Mouse (Mus musculus) liver, adult 2 months (tissue): ENCODE measurements at regions not wholly inside any gene's neighbourhood (a gene's known extent, or its start where the extent isn't known, plus 50 kb on each side); places are given as distances from the start of the nearest gene placed in this dataset.

Source experiments
- DNase-seq: peaks from one replicate; pipeline ENCODE4 v3.0.0-alpha.2; 2011; ENCODE audit warnings: low read depth, low spot score; ENCODE audit errors: extremely low read depth
- H3K27ac ChIP-seq: fragments of 200-500 bp; replicated peaks from 2 replicates; pipeline ENCODE4 v1.5.1; 2012; ENCODE audit warnings: low read depth, mild to moderate bottlenecking, control low read depth, inconsistent platforms, low read length; ENCODE audit not compliant: insufficient read depth
- H3K27me3 ChIP-seq: fragments of 200-500 bp; 2 replicates; pipeline ENCODE4 v1.6.1; 2012; ENCODE audit warnings: mild to moderate bottlenecking, moderate library complexity, low read length, inconsistent platforms; ENCODE audit not compliant: control insufficient read depth, insufficient read depth
- H3K36me3 ChIP-seq: fragments of 200-500 bp; 2 replicates; pipeline ENCODE4 v1.6.1; 2012; ENCODE audit warnings: low read length, inconsistent platforms; ENCODE audit not compliant: control insufficient read depth, insufficient read depth
- H3K4me1 ChIP-seq: fragments of 200-500 bp; 2 replicates; pipeline ENCODE4 v1.6.1; 2011; ENCODE audit warnings: low read length; ENCODE audit not compliant: control insufficient read depth, insufficient read depth
- H3K4me3 ChIP-seq: fragments of 200-500 bp; 2 replicates; pipeline ENCODE4 v1.5.1; 2011; ENCODE audit warnings: low read depth, mild to moderate bottlenecking, control low read depth, low read length, moderate library complexity; ENCODE audit not compliant: insufficient read depth
- H3K79me2 ChIP-seq: fragments of 200-500 bp; 2 replicates; pipeline ENCODE4 v1.6.1; 2012; ENCODE audit warnings: inconsistent platforms, mild to moderate bottlenecking, low read length, moderate library complexity; ENCODE audit not compliant: control insufficient read depth, insufficient read depth
- H3K9ac ChIP-seq: fragments of 200-500 bp; 2 replicates; pipeline ENCODE4 v1.6.1; 2012; ENCODE audit warnings: low read depth, mild to moderate bottlenecking, control low read depth, inconsistent platforms, low read length
- CTCF ChIP-seq: fragments of 200-500 bp; IDR thresholded peaks from 2 replicates; pipeline ENCODE4 v1.5.1; 2011; ENCODE audit warnings: low read depth, low read length, control low read depth
- POLR2A ChIP-seq: fragments of 200-500 bp; IDR thresholded peaks from 2 replicates; pipeline ENCODE4 v1.6.1; 2011; ENCODE audit warnings: low read length, control low read depth; ENCODE audit not compliant: insufficient read depth; ENCODE audit errors: extremely low read depth
- WGBS: fragments of 180-500 bp; shearing (Covaris S2); methylation state at CpG from one replicate; pipeline ENCODE4 v1.1.7; 2018; 5-methylcytosine and 5-hydroxymethylcytosine counted together

GRCm38 (mm10) chr13:47505380-47505955 lies 383.0 kb downstream of the Rnf144b start:
- Histone ChIP-seq H3K9ac (no peak overlapping the region), H3K27me3 (no peaks in the 10 kb centered on the region)
- WGBS, result 92% methylated on average over 15 of the region's 15 CpGs

GRCm38 (mm10) chr13:47532935-47533334 lies 410.5 kb downstream of the Rnf144b start:
- TF ChIP-seq POLR2A, result no peak
- no peak for TF ChIP-seq CTCF
- H3K9ac ChIP-seq, result no peak overlapping the region
- WGBS, result 94% methylated on average over 1 of the region's 1 CpGs
- no peaks in the 10 kb centered on the region for H3K4me1 ChIP-seq
- DNase-seq, result no peak
- no peaks in the 10 kb centered on the region for H3K36me3 ChIP-seq
- no peak overlapping the region for H3K4me3 ChIP-seq
- H3K79me2 ChIP-seq, result no peaks in the 10 kb centered on the region
- H3K27ac ChIP-seq, result no peak overlapping the region
- no peaks in the 10 kb centered on the region for H3K27me3 ChIP-seq

More at GRCm38 (mm10) chr13:47505380-47505955, 383.0 kb downstream of the Rnf144b start:
- Histone ChIP-seq H3K27ac (no peak overlapping the region), H3K4me3 (no peak overlapping the region), H3K4me1 (no peaks in the 10 kb centered on the region), H3K36me3 (no peaks in the 10 kb centered on the region), H3K79me2 (no peaks in the 10 kb centered on the region)
- TF ChIP-seq POLR2A, result no peak
- no peak for TF ChIP-seq CTCF
- DNase-seq, result no peak

- 91% methylated on average over 2 of the region's 2 CpGs for WGBS
- no peaks in the 10 kb centered on the region for H3K79me2 ChIP-seq
- TF ChIP-seq CTCF (no peak), POLR2A (no peak)
- no peak overlapping the region for H3K9ac ChIP-seq
- no peak overlapping the region for H3K4me3 ChIP-seq
- no peak for DNase-seq
- no peaks in the 10 kb centered on the region for H3K27me3 ChIP-seq
- no peaks in the 10 kb centered on the region for H3K4me1 ChIP-seq
- H3K36me3 ChIP-seq, result no peaks in the 10 kb centered on the region
- H3K27ac ChIP-seq, result no peak overlapping the region
Measured at GRCm38 (mm10) chr13:47537156-47537555, 414.7 kb downstream of the Rnf144b start.

- no peak for DNase-seq
- TF ChIP-seq CTCF, result no peak
- TF ChIP-seq POLR2A, result no peak
- no peak overlapping the region for H3K4me3 ChIP-seq
- H3K79me2 ChIP-seq, result no peaks in the 10 kb centered on the region
- WGBS, result 60% methylated on average over 6 of the region's 6 CpGs
- H3K36me3 ChIP-seq, result no peaks in the 10 kb centered on the region
- no peak overlapping the region for H3K9ac ChIP-seq
- no peak overlapping the region for H3K27ac ChIP-seq
- H3K27me3 ChIP-seq, result no peaks in the 10 kb centered on the region
- no peaks in the 10 kb centered on the region for H3K4me1 ChIP-seq
Measured at GRCm38 (mm10) chr13:47549626-47550025, 427.2 kb downstream of the Rnf144b start.

GRCm38 (mm10) chr13:47552251-47552650 lies 429.8 kb downstream of the Rnf144b start:
- H3K27me3 ChIP-seq, result no peaks in the 10 kb centered on the region
- H3K27ac ChIP-seq, result no peak overlapping the region
- H3K4me1 ChIP-seq, result no peaks in the 10 kb centered on the region
- no peak for TF ChIP-seq POLR2A
- no peak for TF ChIP-seq CTCF
- no peak for DNase-seq
- WGBS, result 85% methylated on average over 3 of the region's 3 CpGs
- no peaks in the 10 kb centered on the region for H3K79me2 ChIP-seq
- H3K36me3 ChIP-seq, result no peaks in the 10 kb centered on the region
- H3K9ac ChIP-seq, result no peak overlapping the region
- no peak overlapping the region for H3K4me3 ChIP-seq

GRCm38 (mm10) chr13:47554198-47554597 lies 431.7 kb downstream of the Rnf144b start:
- no peaks in the 10 kb centered on the region for H3K36me3 ChIP-seq
- no peak overlapping the region for H3K4me3 ChIP-seq
- TF ChIP-seq CTCF (no peak), POLR2A (no peak)
- WGBS, result 39% methylated on average over 1 of the region's 1 CpGs
- no peak for DNase-seq
- no peak overlapping the region for H3K9ac ChIP-seq
- H3K27me3 ChIP-seq, result no peaks in the 10 kb centered on the region
- H3K4me1 ChIP-seq, result no peaks in the 10 kb centered on the region
- H3K79me2 ChIP-seq, result no peaks in the 10 kb centered on the region
- H3K27ac ChIP-seq, result no peak overlapping the region
